Mouse (Mus musculus) mouse embryonic stem cell (cell line): ENCODE data around the gene Anapc5.

Source experiments
- in situ Hi-C, 2 experiments: fragments of 300-500 bp; cut with MboI; formaldehyde crosslinking; loops; 1 replicate in 1 of 2; 3 replicates in 1 of 2; pipeline ENCODE4 v1.14.3; 2019 to 2020; ENCODE audit warnings: low sequenced_read_pairs in 2 of 2, low pct_unique_long_range_greater_than_20kb in 1 of 2, mixed read lengths in 1 of 2; ENCODE audit not compliant: unreplicated experiment in 1 of 2

The Anapc5 gene

DNA sequence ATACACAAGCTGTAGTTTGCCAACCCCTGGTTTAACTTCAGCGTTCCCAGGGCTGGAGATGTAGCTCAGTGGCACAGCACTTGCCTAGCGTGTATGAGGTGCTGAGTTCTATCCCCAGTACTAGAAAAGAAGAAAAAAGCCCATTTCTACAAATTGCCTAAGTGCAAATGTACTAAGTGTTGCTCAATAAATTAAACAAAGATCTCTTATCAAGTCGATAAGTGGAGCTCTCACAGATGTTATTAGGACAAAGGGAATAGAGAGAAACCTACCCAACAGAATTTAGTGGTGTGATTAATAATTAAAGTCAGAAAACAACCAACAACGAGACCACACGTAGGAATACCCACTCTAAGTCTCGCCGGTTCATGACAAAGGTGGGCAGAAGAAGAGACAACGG, 19.5 kb downstream of the Anapc5 start:
- in situ Hi-C loops, result no loop called here

DNA sequence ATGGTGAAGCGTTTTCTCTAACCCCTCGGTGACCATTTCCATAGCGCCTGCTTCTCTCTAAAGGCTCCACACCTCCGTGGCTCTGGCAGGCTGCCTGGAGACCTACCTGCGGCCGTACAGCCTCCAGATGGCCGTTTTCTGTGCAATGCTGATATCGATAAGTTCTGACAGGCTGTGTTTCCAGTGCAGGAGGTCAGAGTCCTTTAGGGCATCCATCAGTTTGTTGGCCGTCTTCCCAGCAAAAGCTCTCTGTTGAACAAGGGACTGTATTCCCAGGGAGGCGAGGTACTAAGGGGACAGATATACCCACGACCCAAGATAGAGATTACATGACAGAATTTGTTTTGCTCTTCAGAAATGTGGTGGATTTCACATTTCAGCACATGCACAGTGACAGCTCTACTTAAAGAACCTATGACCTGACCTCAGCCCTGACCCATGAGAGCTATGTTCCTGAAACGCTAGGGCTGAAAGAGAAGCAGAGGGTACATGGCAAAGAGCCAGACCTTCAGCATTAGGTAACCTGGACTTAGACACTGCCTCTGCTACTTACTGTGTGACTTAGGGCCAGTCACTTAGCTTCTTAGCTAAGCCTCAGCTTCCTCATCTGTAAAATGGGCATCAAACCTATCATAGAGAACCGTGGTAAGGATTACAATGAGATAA, 20.7 kb downstream of the Anapc5 start:
- in situ Hi-C loops, result no loop called here

DNA sequence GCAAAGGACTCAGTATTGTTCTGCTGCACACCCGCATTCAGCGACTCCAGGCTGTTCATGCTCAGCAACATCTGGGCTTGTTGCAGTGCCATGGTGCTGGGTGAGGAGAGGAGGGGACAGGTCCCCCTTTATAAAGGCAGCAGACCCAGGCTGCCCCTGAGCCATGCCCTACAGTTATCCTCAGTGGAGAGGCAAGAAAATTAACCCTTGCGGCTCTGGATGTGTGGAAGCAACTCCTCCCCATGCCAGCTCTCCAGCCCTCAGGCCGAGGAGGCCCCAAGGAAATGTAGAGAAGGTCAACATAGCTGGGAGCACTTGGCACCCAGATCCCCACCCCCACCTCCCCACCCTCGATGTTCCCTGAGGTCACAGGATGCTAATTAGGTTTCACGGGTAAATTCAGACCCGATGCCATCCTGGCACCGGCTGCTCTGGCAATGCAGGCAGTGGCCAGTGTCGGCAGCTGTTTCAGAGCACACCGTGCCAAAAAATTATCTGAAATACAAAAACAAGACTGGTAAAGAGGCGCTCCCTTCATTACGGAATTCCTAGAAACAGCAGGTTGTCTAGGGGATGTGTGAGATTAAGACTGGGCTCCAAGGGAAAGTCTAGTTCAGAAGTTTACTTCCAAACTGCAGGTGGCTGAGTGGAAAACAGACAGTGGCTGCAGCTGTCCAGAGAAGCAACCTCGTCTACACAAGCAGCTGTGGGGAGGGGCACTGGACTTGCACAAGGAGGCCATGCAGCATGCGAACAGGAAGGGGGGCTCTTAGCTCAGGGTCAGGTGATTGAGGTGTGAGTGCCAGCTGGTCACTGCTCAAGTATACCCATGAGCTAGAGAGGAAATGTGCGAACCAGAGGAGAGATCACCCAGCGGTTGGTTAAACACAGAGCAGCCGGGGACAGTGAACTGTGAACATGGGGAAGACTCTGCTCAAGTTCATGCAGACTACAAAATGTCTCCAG, 21.5 kb downstream of the Anapc5 start:
- in situ Hi-C loops, result no loop called here

DNA sequence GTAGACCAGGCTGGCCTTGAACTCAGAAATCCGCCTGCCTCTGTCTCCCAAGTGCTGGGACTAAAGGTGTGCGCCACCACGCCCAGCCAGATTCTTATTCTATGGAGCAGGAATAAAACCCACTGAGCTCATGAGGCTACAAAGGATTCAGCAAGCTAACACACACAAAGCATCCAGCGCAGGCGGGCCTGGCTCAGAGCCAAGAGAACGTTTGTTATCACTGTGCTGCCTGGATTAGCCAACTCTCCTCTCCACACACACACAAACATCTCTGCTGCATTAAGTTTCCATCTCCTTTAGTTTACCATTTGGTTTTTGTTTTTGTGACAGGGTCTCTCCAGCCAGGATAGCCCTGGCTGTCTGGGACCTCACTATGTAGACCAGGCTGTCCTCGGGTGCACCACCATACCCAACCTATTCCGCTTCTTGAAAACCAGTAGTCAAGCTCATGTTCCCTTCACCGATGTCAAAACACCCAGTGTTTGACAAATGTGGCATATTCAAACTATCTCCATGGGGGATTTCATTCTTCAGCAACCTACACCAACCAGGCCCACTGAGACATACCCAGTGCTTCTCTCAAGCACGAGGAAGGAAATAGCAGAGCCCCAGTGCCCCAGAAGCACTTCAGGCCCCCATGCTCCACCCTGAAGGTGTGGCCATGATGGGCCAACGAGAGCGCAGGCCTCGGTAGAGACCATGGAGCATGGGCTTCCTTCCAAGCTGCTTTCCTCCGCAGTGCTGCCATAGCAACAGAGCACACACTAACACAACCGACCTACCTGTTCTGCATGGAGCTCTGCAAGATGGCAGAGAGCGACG, 22.4 kb downstream of the Anapc5 start:
- in situ Hi-C loops, result no loop called here

DNA sequence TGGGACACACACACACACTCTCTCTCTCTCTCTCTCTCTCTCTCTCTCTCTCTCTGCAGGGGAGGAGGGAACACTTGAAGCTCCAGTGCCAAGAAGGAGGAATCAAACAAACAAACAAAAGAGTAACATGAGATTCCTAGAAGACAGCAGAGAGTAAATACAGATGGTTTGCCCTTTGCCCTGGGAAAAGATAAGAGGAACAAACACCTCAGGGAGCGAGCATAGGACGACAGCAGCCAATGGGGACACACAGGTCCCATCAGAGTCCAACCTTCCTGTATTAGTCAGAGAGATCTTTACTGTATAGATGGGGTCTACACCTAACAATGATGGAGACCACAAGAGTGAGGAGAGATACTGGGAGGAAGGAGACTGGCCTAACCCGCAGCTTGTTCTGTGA, 23.3 kb downstream of the Anapc5 start:
- in situ Hi-C loops, result no loop called here

DNA sequence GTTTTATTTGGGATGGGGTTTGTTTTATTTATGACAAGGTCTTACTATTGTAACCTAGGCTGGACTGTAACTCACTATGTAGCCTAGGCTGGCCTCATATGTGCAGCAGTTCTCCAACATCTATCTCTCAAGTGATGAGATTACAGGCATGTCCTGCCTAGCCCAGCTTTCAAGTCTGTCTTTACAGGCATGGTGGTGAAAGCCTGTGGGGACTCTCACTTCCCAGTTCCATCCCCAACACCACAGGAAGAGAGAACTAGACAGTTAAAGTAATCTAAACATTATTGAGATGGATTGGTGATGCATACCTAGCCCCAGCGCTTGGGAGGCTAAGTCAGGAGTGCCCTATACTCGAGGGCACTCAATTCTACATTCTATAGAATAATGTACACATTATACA, 32.4 kb downstream of the Anapc5 start:
- in situ Hi-C loops, result no loop called here

DNA sequence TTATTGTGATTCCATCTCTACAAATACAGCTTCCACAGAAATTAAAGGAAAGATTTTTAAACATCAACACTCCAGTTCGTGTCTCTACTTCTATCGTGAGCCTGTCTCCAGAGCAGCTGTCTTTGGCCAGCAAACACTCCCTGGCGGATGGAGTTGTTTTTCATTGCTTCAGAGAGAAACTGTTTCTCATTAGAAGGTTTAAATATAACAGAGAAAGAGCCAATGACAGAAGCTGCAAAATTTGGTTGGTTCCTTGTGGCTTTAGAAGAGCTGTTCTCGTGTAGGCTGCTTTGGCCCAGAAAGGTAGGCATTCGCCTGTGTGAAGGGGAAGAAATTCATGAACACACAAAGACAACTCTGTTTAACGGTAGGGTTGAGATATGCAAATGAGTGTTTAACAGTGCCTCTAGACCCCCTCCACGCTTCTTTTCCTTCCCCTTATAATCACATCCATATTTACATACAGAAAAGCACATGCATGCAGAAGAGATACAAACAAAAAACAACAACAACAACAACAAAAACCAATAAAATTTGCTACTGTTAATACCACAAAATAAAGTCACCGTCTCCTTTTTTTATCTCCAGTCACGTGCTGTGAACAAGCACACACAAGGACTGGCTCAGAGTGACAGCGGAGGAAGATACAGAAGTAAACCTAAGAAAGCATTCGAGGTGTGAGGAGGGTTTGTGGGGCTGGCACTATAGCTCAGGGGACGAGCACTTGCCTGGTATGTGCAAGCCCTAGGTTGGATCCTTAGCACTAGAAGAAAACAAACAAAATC, 34.9 kb downstream of the Anapc5 start:
- in situ Hi-C loops, result no loop called here

DNA sequence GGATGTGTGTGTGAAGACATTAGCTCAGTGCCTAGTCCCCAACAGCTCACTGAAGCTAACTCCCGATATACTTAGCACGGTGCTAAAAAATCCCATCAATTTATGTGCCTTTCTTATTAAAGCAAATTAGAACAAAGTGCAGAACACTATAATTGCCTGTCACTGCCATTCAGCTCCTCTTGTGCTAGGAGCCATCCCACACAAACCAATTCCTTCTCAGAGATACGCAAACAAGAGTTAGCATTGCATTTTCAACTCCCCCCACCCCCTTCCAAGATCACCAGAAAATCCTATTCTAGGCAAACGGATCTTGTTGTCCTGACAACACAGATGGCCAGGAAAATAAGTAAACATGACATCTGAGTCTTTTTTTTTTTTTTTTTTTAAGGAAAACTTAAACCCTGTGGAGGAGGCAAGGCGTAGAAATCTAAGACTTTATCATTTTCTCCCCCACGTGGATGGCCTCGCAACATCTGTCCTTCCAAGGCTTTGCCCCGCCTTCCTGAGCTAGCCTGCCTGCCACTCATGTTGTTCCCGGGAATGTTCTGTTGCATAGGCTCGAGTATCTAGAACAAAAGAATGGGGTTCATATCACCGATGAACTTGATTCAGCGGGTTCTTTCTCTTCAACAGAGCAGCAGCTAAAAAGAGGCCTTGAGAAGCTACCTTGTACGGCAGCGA, 37.3 kb downstream of the Anapc5 start:
- in situ Hi-C loops, result no loop called here

DNA sequence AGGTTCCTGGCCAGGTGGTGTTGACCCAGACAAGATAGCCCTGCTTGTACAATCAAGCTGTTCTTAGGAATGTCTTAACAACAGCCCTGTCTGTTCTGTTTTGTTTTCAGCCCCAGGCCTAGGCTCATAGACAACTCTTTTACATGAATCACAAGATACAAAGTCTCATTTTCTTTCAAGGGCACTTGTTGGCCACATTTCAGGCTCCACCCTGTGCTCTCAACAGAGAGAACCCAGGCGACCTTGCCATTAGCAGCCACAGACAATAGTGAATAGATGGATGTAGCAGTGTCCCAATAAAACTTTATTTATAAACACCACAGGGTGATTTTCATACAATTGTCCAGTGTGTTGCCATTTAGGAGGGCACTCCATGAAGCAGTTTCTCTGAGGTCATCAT, 39.1 kb downstream of the Anapc5 start:
- in situ Hi-C loops, result no loop called here

DNA sequence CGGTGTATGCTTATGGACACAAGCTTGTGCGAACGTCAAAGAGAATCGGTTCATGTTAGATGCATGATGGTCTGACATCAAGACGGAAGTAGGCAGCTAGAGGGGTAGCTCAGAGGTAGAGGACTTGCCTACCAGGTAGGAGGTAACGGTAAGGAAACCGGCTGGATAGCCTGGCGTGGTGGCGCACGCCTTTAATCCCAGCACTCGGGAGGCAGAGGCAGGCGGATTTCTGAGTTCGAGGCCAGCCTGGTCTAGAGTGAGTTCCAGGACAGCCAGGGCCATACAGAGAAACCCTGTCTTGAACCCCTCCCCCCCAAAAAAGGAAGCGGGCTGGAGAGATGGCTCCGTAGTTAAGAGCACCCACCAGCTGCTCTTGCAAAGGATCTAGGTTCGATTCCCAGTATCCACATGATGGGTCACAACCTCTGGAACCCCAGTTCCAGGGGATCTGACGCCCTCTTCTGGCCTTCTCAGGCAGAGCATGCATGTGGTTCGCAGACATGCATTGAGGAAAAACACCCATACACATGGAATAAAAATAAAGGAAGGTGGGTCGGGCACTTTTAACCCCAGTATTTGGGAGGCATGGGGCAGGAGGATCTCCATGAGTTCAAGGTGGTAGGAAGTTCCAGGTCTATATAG, 40.2 kb downstream of the Anapc5 start:
- in situ Hi-C loops, result no loop called here

DNA sequence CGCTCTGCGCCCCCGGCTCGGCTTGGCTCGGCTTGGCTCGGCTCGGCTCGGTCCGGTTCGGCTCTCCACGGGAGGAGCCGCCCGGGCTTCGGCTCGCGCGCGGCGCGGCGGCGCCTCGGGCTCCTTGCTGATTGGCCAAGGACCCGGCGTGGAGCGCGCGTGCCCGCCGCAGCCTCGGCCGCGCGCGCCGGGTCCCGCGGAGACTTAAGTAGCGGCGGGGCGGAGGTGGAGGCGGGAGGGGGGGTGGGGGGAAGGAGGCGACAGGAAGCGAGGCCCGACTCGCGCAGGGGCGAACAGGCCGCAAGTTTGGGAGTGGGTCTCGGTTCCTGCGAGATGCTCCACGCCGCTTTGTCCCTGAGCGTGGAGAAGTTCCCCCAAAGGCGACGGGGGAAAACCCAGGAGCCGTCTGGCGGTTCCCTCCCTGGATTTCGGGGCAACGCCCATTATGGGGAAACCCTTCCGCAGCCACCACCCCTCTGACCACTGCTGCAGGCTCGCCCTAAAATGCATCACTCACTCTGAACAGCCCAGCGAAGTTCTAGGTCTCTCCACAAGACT, 41.8 kb downstream of the Anapc5 start, which contains the start of gene Camkk2:
Gene Camkk2, minus strand, starts transcription at position 133 of the 558 bp plus-strand sequence.
- in situ Hi-C loops, result no loop called here

DNA sequence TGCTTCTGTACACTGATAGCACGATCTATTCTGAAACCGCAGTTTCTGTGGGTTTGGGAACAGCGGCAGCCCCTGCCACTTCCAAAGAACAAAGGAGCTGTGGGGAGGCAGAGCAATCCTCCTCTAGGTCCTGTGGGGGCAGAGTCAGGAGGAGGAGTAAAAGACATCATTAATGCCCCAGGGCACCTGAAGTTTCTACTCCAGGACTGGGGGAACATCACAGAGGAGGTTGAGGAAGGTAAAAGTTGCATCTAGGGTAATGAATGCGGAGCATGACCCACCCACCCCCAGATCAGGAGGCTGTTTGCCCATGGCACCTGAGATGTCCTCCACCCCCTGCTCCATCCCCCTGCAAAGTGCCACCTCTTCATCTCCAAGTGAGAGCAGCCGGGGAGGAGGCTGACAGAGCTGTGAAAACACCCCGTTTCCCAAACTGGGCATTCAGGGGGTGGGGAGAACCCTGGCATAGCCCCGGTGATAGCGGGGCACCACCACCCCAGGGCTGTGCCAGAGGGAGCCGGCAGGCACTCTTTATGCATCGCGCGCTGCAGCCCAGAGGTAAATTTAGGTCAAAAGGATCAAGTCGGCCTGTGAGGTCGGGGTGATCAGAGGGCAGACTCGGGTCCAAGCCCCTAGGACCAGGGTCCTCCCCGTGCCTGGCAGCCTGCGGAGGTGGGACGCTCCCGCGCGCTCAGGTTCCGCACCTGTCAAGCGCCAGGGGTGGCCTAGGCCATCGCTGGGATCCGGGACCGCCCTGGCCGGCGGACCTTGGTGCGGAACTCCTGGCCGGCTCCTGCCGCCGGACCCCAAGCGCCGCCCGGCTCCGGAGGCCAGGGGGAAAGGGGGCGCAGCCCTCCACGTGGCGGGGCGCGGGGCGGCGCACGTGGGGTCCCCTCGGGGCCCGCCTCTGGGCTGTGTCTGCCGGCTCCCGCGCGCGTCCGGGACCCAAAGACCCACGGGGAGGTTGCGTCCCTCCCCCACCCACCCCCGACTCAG, 42.6 kb downstream of the Anapc5 start:
- in situ Hi-C loops, result no loop called here

DNA sequence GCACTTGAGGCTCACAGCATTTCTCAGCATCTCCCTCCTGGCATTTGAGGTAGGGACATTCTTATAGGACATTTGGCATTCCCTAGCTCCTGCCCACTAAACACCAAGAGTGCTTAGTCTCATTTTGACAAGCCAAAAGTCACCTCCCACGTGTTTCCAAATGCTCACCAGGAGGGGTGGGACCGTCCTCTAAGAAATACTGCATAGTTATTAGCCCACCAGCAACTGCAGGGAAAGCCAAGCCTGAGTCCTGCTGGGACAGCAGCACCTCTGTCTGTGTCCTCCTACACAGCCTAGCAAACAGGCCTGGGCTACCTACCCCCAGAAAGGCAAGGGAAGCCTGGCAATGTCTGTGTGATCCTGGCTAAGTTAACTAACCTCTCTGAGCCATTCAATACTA, 43.8 kb downstream of the Anapc5 start:
- in situ Hi-C loops, result no loop called here

DNA sequence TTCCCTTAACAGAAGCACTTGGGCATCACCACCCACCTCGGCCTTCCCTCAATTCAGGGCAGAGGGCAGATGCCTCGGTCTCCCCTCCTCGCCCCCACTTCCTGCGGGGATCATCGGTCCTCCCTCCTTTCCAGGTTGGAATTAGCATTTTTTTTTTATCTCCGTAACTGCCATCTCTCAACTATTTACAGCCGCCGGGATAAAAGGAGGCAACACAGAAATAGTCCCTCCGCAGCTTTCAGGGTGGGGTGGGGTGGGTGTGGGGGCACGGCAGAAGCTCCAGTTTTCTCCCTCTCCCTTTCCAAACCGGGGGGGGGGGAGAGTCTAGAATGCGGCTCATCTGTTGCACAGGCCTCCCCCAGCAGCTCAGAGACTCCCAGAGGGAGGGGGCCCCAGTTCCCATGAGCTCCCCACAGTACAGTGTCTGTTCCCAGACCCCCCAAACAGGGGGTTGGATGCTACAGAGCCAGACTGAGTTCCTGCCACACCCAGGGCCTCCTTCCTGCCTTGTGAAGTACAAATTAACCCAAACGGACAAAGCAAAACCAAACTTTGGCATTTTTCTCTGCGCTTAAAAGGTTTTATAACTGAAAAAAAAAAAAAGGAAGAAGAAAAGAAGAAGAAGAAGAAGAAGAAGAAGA, 45.4 kb downstream of the Anapc5 start:
- in situ Hi-C loops, result no loop called here

DNA sequence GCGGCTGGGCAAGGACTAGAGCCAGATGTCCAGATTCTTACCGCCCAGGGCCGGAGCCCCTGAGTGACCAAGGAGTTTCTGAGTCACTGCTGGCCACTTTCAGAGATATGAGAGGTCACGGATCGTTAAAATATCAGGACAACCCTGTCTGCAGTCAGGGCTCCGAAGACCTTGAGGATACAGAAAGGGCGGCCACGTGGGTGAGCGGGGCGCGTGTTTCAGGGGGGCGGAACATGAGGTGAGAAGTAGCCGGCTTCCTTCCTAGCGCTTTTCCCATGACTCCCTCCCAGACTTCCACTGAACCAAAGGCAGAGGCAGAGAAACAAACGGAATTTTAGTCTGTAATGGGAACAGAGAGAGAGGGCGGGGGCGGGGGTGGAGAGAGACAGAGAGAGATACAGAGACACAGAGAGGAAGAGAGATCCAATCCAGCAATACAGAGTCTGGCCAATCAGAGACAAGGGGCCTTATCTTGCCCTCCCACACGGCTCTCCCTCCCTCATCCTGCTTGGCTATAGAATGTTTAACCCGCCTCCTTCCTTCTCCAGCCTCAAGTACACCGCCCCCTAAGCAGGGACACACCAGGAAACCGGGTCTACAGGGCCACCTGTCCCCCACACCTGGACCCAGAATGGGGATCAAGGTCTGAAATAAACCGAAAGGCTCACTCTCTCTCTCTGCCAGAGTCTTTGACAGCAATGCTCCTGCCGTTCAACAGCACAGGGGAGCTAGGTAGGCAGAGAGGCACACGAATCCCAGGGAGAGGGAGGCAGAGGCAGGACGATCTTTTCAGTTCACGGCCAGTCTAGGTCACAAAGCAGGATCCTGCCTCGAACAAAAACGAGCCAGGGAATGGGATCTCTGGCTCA, 46.2 kb downstream of the Anapc5 start:
- in situ Hi-C loops, result no loop called here
